Mouse (Mus musculus): ENCODE measurements around the gene Trappc6a. TPM values are rescaled to one million over a fixed set of nuclear protein-coding genes. Genes with fewer than 3 reads are reported as not detected.

Trappc6a gene
- polyA plus RNA-seq, 1 experiment from 2014 or later, result 39.2 TPM

DNA sequence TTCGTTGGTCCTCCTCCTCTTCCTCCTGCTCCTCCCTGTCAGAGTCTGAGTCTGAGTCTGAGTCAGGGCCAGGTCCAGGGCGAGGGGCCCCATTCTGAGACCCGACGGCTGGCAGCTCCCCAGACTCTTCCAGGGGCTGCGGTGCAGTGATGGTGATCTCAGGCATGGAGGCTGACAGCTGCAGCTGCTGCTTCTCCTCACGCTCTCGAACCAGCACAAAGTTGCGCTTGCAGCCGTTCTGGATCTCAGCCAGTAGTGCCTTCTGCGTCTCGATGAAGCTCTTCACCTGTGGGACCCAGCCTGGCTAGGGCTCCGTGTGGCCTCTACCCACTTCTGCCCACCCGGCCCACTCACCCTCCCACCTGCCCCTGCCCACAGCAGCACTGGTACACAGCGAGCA lies 24.0 kb downstream of the Trappc6a start:
- H3K27me3 ChIP-seq (replicated peaks), result no peaks in the 10 kb centered on the region
- peaks cover 8% of the 10 kb centered on the region; the same call in 1 of the 2 replicates for H3K4me1 ChIP-seq
- no peak overlapping the region for H3K9ac ChIP-seq (replicated peaks)
- no peaks in the 10 kb centered on the region for H3K9me3 ChIP-seq (replicated peaks)
- H3K27ac ChIP-seq (replicated peaks), result no peak overlapping the region
- H3K36me3 ChIP-seq, result peaks cover 59% of the 10 kb centered on the region
- 80% methylated on average over 14 of the region's 14 CpGs for WGBS
- ATAC-seq (ENCODE audit: low FRiP score), result no peak
- no peak overlapping the region for H3K4me3 ChIP-seq (replicated peaks)
- H3K4me2 ChIP-seq, result no peak overlapping the region

GRCm38 (mm10) chr7:19534676-19535075 lies 26.5 kb downstream of the Trappc6a start:
- Histone ChIP-seq H3K27me3 (replicated peaks) (no peaks in the 10 kb centered on the region), H3K36me3 (peaks cover 50% of the 10 kb centered on the region), H3K27ac (replicated peaks) (no peak overlapping the region), H3K9ac (replicated peaks) (no peak overlapping the region), H3K4me1 (peaks cover 10% of the 10 kb centered on the region; the same call in 1 of the 2 replicates), H3K9me3 (replicated peaks) (no peaks in the 10 kb centered on the region), H3K4me2 (no peak overlapping the region), H3K4me3 (replicated peaks) (no peak overlapping the region)
- 93% methylated on average over 10 of the region's 10 CpGs for WGBS
- no peak for ATAC-seq (ENCODE audit: low FRiP score)

DNA sequence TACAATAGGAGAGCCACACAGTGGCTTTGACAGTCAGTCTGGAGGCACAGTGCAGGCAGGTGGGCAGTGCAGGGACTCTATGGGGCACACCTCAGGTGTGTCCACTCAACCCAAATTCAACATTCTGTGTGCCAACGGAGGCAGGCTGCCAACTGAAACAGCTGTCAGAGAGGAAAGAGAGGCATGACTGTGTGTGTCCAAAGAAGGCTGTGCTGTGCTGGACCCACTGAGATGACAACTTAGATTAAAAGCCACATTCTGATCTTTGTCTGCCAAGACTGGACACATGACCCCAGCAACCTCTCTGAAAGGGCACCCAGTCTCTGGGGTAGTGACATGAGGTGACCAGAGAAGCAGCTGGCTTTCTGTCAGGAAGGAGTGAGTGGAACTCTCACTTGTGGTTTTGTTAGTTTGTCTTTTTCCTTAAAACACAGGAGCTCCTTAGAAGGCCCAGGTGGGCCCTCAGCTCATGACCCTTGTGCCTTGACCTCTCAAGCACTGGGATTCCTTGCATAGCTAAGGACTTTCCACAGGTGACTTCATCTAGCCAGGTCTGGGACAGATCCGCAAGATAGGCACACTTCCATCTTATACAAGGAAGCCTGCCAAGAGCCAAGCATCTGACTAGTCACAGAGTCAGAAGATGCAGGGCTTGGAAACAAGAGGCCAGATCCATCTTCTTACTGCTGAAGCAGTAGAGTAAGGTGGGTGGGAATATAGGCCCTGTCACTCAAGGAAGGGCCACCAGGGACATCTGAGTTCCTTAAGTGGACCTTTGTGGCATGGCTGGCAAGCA lies 32.8 kb downstream of the Trappc6a start:
- WGBS, result 94% methylated on average over 2 of the region's 2 CpGs
- Histone ChIP-seq H3K9ac (replicated peaks) (no peak overlapping the region), H3K4me2 (no peak overlapping the region), H3K4me1 (peaks cover 34% of the 10 kb centered on the region), H3K4me3 (replicated peaks) (no peak overlapping the region), H3K36me3 (no peaks in the 10 kb centered on the region), H3K27ac (replicated peaks) (no peak overlapping the region), H3K9me3 (replicated peaks) (no peaks in the 10 kb centered on the region), H3K27me3 (replicated peaks) (no peaks in the 10 kb centered on the region)
- no peak for ATAC-seq (ENCODE audit: low FRiP score)

DNA sequence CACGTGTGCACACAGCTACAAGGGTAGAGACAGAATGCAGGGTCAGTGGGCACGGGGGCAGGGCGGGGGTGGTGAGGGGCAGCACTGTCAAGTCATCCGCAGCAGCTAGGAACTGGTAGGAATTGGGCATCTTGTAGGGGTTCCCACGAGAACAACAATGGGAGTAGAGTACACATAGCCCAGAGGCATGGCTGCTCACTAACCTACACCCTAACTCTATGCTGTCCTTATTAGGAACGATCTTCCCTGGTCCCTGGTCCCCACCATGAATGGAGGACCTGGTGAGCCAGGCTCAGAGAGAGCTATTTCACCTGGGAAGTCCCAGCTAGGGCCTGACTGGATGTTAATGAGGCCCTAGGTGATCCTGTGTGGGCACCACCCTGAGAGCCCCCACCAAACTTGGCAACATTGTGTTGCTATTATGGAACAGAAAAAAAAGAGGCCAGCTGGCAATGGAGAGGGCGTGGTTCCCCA lies 33.5 kb downstream of the Trappc6a start:
- Histone ChIP-seq H3K9me3 (replicated peaks) (no peaks in the 10 kb centered on the region), H3K4me1 (peaks cover 34% of the 10 kb centered on the region), H3K9ac (replicated peaks) (no peak overlapping the region), H3K27me3 (replicated peaks) (no peaks in the 10 kb centered on the region), H3K4me2 (no peak overlapping the region), H3K4me3 (replicated peaks) (no peak overlapping the region), H3K27ac (replicated peaks) (peak overlapping the region; percentile 56; the same call in 1 of the 2 replicates), H3K36me3 (no peaks in the 10 kb centered on the region)
- WGBS, result 62% methylated on average over 7 of the region's 7 CpGs
- ATAC-seq (ENCODE audit: low FRiP score), result no peak

GRCm38 (mm10) chr7:19542155-19542691 lies 34.0 kb downstream of the Trappc6a start:
- 54% methylated on average over 8 of the region's 8 CpGs for WGBS
- Histone ChIP-seq H3K4me3 (replicated peaks) (no peak overlapping the region), H3K36me3 (no peaks in the 10 kb centered on the region), H3K4me1 (peaks cover 35% of the 10 kb centered on the region), H3K9me3 (replicated peaks) (no peaks in the 10 kb centered on the region), H3K27me3 (replicated peaks) (no peaks in the 10 kb centered on the region), H3K27ac (replicated peaks) (peak overlapping the region; percentile 56), H3K4me2 (no peak overlapping the region), H3K9ac (replicated peaks) (no peak overlapping the region)
- ATAC-seq (ENCODE audit: low FRiP score), result peak; percentile 71

DNA sequence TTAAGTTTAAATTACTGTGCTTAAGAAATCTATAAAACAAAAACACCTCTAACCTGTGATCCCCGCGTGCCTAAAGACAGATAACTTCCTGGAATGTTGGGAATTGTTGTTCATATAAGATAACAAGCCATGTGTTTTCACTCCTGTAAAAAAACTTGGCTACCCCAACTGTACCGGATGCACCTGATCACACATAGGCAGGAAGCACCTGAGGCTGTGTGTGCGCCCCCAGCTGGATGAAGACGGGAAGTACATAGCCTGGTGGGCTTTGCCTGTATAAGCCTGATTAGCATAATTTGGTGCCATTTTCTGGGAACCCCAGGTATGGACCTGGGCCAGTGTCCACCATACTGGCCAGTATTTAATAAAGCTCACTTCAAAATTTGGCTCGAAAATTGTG lies 35.4 kb downstream of the Trappc6a start:
- no peaks in the 10 kb centered on the region for H3K9me3 ChIP-seq (replicated peaks)
- WGBS, result 62% methylated on average over 6 of the region's 6 CpGs
- no peaks in the 10 kb centered on the region for H3K27me3 ChIP-seq (replicated peaks)
- no peak overlapping the region for H3K4me2 ChIP-seq
- peaks cover 39% of the 10 kb centered on the region for H3K4me1 ChIP-seq
- no peak overlapping the region for H3K27ac ChIP-seq (replicated peaks)
- no peaks in the 10 kb centered on the region for H3K36me3 ChIP-seq
- no peak overlapping the region for H3K9ac ChIP-seq (replicated peaks)
- no peak overlapping the region for H3K4me3 ChIP-seq (replicated peaks)
- ATAC-seq (ENCODE audit: low FRiP score), result no peak

- Histone ChIP-seq H3K27me3 (replicated peaks) (no peaks in the 10 kb centered on the region), H3K9me3 (replicated peaks) (no peaks in the 10 kb centered on the region), H3K4me2 (no peak overlapping the region), H3K4me3 (replicated peaks) (no peak overlapping the region), H3K4me1 (peaks cover 40% of the 10 kb centered on the region), H3K36me3 (no peaks in the 10 kb centered on the region), H3K27ac (replicated peaks) (no peak overlapping the region), H3K9ac (replicated peaks) (no peak overlapping the region)
- ATAC-seq (ENCODE audit: low FRiP score), result no peak
- WGBS, result 69% methylated on average over 3 of the region's 3 CpGs
Observed at GRCm38 (mm10) chr7:19546007-19546406, 37.8 kb downstream of the Trappc6a start.

DNA sequence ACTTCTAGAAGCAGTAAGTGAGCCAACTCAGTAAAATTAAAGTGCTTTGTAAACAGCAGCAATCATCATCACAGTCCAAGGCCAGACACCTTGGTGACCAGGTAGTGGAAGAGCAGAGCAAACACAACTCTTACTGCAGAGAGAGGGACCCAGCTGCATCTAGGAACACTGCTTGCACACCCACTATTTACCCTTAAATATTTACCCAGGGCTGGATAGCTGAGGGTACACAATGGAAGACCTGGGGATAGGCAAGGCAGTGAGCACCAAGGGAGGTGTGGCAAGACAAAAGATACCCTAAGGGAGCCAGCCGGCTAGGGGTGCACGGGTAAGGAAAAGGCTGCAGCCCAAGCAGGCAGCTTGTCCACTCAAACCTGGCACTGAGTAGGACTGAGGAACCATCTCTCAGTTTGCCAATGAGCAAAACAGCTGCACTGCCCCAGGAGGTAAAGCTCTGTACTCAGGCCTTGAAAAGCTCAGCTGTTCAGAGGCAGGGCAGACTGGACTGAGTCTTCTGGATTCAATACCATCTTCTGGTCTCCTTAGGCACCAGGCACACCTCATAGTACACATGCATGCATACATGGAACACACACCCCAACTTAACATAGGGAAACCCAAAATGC lies 39.3 kb downstream of the Trappc6a start:
- no peaks in the 10 kb centered on the region for H3K9me3 ChIP-seq (replicated peaks)
- WGBS, result 68% methylated on average over 2 of the region's 2 CpGs
- ATAC-seq (ENCODE audit: low FRiP score), result no peak

DNA sequence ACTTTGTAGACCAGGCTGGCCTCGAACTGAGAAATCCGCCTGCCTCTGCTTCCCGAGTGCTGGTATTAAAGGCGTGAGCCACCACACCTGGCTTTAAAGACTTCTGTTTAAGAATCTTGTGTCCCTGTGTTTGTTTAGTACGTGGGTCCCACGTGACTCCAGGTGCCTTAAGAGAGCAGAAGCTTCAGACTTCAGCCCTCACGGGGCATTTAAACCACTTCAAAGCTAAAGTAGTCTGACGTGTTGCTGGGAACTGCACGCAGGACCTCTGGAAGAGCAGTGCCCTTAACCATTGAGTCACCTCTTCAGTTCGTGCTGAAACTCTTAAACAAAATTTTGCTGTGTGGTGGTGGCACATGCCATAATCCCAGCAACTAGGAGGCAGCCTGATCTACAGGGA lies 41.2 kb downstream of the Trappc6a start:
- ATAC-seq (ENCODE audit: low FRiP score), result no peak
- Histone ChIP-seq H3K27me3 (replicated peaks) (no peaks in the 10 kb centered on the region), H3K9ac (replicated peaks) (no peak overlapping the region), H3K27ac (replicated peaks) (no peak overlapping the region), H3K36me3 (peaks cover 8% of the 10 kb centered on the region; the same call in 1 of the 2 replicates), H3K4me1 (peaks cover 33% of the 10 kb centered on the region), H3K4me2 (no peak overlapping the region), H3K4me3 (replicated peaks) (no peak overlapping the region), H3K9me3 (replicated peaks) (no peaks in the 10 kb centered on the region)
- WGBS, result 92% methylated on average over 10 of the region's 10 CpGs

More for the DNA sequence above, 39.3 kb downstream of the Trappc6a start:
- H3K9ac ChIP-seq (replicated peaks), result no peak overlapping the region
- no peaks in the 10 kb centered on the region for H3K27me3 ChIP-seq (replicated peaks)
- H3K36me3 ChIP-seq, result 0 out of 2 replicates have a peak, but pooled peaks cover 1% of the 10 kb centered on the region
- H3K4me2 ChIP-seq, result no peak overlapping the region
- no peak overlapping the region for H3K4me3 ChIP-seq (replicated peaks)
- H3K27ac ChIP-seq (replicated peaks), result no peak overlapping the region
- H3K4me1 ChIP-seq, result peaks cover 31% of the 10 kb centered on the region

DNA sequence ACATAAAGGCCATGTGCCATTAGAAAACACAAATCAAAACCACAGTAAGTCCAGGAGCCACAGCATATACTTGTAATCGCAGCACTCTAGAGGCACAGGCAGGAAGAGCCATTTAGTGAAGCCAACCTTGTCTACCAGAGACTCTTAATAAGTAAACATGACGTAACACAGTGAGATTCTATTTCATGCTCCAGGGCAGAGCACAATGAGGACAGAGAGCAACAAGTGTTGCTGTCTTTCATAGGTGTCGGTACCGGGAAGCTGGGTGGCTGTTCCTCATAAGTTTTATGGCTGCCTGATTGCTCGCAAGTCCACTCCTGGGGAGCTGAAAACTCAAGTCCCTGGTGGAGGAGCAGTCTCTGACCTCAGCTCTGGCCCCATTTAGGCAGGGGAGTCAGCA lies 43.4 kb downstream of the Trappc6a start:
- no peaks in the 10 kb centered on the region for H3K9me3 ChIP-seq (replicated peaks)
- H3K9ac ChIP-seq (replicated peaks), result no peak overlapping the region
- ATAC-seq (ENCODE audit: low FRiP score), result no peak
- H3K36me3 ChIP-seq, result peaks cover 18% of the 10 kb centered on the region; the same call in 1 of the 2 replicates
- no peaks in the 10 kb centered on the region for H3K27me3 ChIP-seq (replicated peaks)
- no peak overlapping the region for H3K4me3 ChIP-seq (replicated peaks)
- WGBS, result 63% methylated on average over 5 of the region's 5 CpGs
- H3K27ac ChIP-seq (replicated peaks), result no peak overlapping the region
- H3K4me2 ChIP-seq, result no peak overlapping the region
- H3K4me1 ChIP-seq, result peaks cover 30% of the 10 kb centered on the region

DNA sequence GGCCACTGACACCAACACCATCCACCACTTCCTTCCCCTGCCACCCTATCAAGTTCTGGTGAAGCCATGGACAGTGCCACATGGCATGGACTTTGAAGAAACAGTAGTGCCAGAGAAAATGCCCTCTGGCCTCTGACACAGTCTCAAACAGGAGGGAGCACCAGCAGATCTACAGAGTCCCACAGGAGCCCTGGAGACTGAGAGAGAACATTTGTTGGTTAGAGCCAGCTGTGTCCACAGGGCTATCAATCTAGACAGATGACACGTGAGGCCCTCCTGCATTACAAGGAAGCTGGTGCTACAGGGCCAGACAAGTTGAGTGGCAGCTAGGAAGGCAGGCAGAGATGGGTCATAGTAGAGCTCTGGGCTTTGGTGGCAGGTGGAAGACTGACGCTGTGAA lies 44.2 kb downstream of the Trappc6a start:
- 39% methylated on average over 2 of the region's 2 CpGs for WGBS
- Histone ChIP-seq H3K4me3 (replicated peaks) (no peak overlapping the region), H3K4me2 (no peak overlapping the region), H3K27ac (replicated peaks) (no peak overlapping the region), H3K4me1 (peaks cover 31% of the 10 kb centered on the region), H3K9me3 (replicated peaks) (no peaks in the 10 kb centered on the region), H3K36me3 (peaks cover 18% of the 10 kb centered on the region; the same call in 1 of the 2 replicates), H3K27me3 (replicated peaks) (no peaks in the 10 kb centered on the region), H3K9ac (replicated peaks) (no peak overlapping the region)
- ATAC-seq (ENCODE audit: low FRiP score), result no peak

DNA sequence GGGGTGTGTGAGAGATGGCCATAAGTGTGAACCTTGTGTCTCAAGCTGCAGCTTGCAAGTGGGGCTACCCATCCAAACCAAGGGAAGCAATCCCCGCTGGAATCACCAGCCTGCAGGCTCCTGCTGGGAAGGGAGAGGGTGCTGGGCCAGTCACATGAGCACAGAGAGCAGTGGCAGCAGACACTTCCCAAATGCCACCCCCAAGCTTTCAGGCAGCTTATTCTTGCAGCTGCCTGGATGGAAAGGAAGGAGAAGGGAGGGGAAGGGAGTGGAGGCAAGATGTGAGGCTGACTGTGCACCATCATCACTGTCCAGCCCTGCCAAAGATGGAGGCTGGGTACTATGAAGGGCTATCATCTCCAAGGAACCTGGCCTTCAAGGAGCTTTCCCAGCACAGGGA lies 46.0 kb downstream of the Trappc6a start:
- Histone ChIP-seq H3K4me1 (peaks cover 41% of the 10 kb centered on the region), H3K36me3 (peaks cover 18% of the 10 kb centered on the region; the same call in 1 of the 2 replicates), H3K4me2 (no peak overlapping the region), H3K4me3 (replicated peaks) (no peak overlapping the region), H3K27me3 (replicated peaks) (no peaks in the 10 kb centered on the region), H3K9me3 (replicated peaks) (no peaks in the 10 kb centered on the region), H3K9ac (replicated peaks) (no peak overlapping the region), H3K27ac (replicated peaks) (no peak overlapping the region)
- WGBS, result 91% methylated on average over 1 of the region's 1 CpGs
- no peak for ATAC-seq (ENCODE audit: low FRiP score)
